In genomic region chr4:154517991-154518390, GRCm38 (mm10) we compare ENCODE assay signal across 28 mouse cellular contexts.
DNase-seq lines count a peak whose midpoint lies in the region; ATAC-seq and TF ChIP-seq lines count a peak whose summit lies in the region.
"Had no signal": no experiment of that assay in that cellular context is flagged by ENCODE, and none has a peak within 500 bp of the region (broad histone marks: within the 10 kb centered on the region; RNA-seq: fewer than 3 reads in every experiment).

No protein-coding gene starts in this region.

- no peak overlapping the region for H3K9ac ChIP-seq in heart, postnatal 0 days (replicated peaks; ENCODE audit: low read depth, low read length)
- H3K9ac ChIP-seq in midbrain, embryonic 13.5 days (replicated peaks): no peak overlapping the region
- H3K9ac ChIP-seq: limb, embryonic 13.5 days had no signal

- peaks cover 51% of the 10 kb centered on the region for H3K27me3 ChIP-seq in heart, embryonic 10.5 days (ENCODE audit: insufficient read depth, poor library complexity, severe bottlenecking)
- H3K27me3 ChIP-seq in heart, postnatal 0 days (ENCODE audit: control insufficient read depth, insufficient read depth, low read length): no peaks in the 10 kb centered on the region
- H3K27me3 ChIP-seq in midbrain, embryonic 10.5 days (ENCODE audit: low read depth, poor library complexity, severe bottlenecking): peaks cover 100% of the 10 kb centered on the region
- H3K27me3 ChIP-seq in midbrain, embryonic 13.5 days: peaks cover 69% of the 10 kb centered on the region
- H3K27me3 ChIP-seq: limb, embryonic 13.5 days had no signal

- H3K27ac ChIP-seq in heart, embryonic 10.5 days: peak overlapping the region; percentile 82
- H3K27ac ChIP-seq in heart, postnatal 0 days (ENCODE audit: low read depth): 0 out of 2 replicates have a peak overlapping the region, but pooled peaks have one; percentile 76
- peak overlapping the region; percentile 33 for H3K27ac ChIP-seq in midbrain, embryonic 10.5 days (replicated peaks)
- H3K27ac ChIP-seq in midbrain, embryonic 13.5 days: no peak overlapping the region
- H3K27ac ChIP-seq: hindbrain, embryonic 10.5 days; layer of hippocampus, adult 2 months; left cerebral cortex, adult 2 months; limb, embryonic 13.5 days had no signal

- WGBS in heart, embryonic 10.5 days: 56% methylated on average over 7 of the region's 7 CpGs
- WGBS in heart, postnatal 0 days: 64% methylated on average over 7 of the region's 7 CpGs
- WGBS in midbrain, embryonic 10.5 days: 87% methylated on average over 7 of the region's 7 CpGs
- WGBS in midbrain, embryonic 13.5 days: 79% methylated on average over 7 of the region's 7 CpGs

- no peaks in the 10 kb centered on the region for H3K9me3 ChIP-seq in heart, embryonic 10.5 days
- H3K9me3 ChIP-seq in heart, postnatal 0 days (replicated peaks; ENCODE audit: control insufficient read depth, low read length): no peaks in the 10 kb centered on the region
- no peaks in the 10 kb centered on the region for H3K9me3 ChIP-seq in midbrain, embryonic 10.5 days (replicated peaks)
- no peaks in the 10 kb centered on the region for H3K9me3 ChIP-seq in midbrain, embryonic 13.5 days
- H3K9me3 ChIP-seq: hindbrain, embryonic 10.5 days; limb, embryonic 13.5 days; megakaryocyte, embryonic 14.5 days had no signal

- TF ChIP-seq EP300 in heart, postnatal 0 days (IDR thresholded peaks at IDR 0.05; ENCODE audit: low read depth): no peak

- TF ChIP-seq CTCF in heart, postnatal 0 days (IDR thresholded peaks at IDR 0.05; ENCODE audit: low read depth): 0 out of 2 replicates have a peak, but pooled peaks have one; percentile 7

- DNase-seq in heart, embryonic 10.5 days (ENCODE audit: low spot score): no peak
- no peak for DNase-seq in heart, adult 8-10 months (ENCODE audit: low spot score)
- DNase-seq in heart, postnatal 0 days (ENCODE audit: low spot score): no peak
- DNase-seq in heart, adult 18-20 months: no peak
- DNase-seq in midbrain, embryonic 10.5 days (ENCODE audit: low spot score): no peak
- DNase-seq in cerebellum, adult 9-10 months: no peak
- DNase-seq: adrenal gland, postnatal 10 days; cerebellum, adult 8-10 months; cerebellum, postnatal 36 days; gastrocnemius, postnatal 25 days; kidney, adult 8-10 months; kidney, postnatal 25 days; lung, adult 18-20 months; lung, postnatal 4 days; midbrain, embryonic 14.5 days; thymus, adult 2 months; thymus, postnatal 4 days had no signal

- no peaks in the 10 kb centered on the region for H3K36me3 ChIP-seq in heart, embryonic 10.5 days
- H3K36me3 ChIP-seq in heart, postnatal 0 days (replicated peaks; ENCODE audit: control insufficient read depth, insufficient read depth, low read length): no peaks in the 10 kb centered on the region
- no peaks in the 10 kb centered on the region for H3K36me3 ChIP-seq in midbrain, embryonic 10.5 days
- H3K36me3 ChIP-seq in midbrain, embryonic 13.5 days: no peaks in the 10 kb centered on the region
- H3K36me3 ChIP-seq: hindbrain, embryonic 10.5 days had no signal

- no peak overlapping the region for H3K4me3 ChIP-seq in heart, embryonic 10.5 days
- H3K4me3 ChIP-seq in heart, postnatal 0 days (ENCODE audit: low read depth, low read length): no peak overlapping the region
- no peak overlapping the region for H3K4me3 ChIP-seq in midbrain, embryonic 10.5 days
- H3K4me3 ChIP-seq in midbrain, embryonic 13.5 days (replicated peaks): no peak overlapping the region
- H3K4me3 ChIP-seq: hindbrain, embryonic 10.5 days; layer of hippocampus, adult 2 months; left cerebral cortex, adult 2 months; limb, embryonic 13.5 days; megakaryocyte, embryonic 14.5 days had no signal

- peaks cover 87% of the 10 kb centered on the region for H3K4me1 ChIP-seq in heart, embryonic 10.5 days
- H3K4me1 ChIP-seq in heart, postnatal 0 days (ENCODE audit: control insufficient read depth, insufficient read depth): peaks cover 35% of the 10 kb centered on the region
- H3K4me1 ChIP-seq in midbrain, embryonic 10.5 days: peaks cover 57% of the 10 kb centered on the region
- peaks cover 24% of the 10 kb centered on the region for H3K4me1 ChIP-seq in midbrain, embryonic 13.5 days (replicated peaks)

- peak; percentile 31; the same call in 1 of the 2 replicates for ATAC-seq in heart, postnatal 0 days (ENCODE audit: insufficient read depth, low read depth)
- ATAC-seq in midbrain, embryonic 13.5 days: no peak
- ATAC-seq: CD4-positive, CD25-positive, alpha-beta regulatory T cell, adult 4 months; forebrain, embryonic 14.5 days; hindbrain, embryonic 16.5 days; lung, postnatal 0 days had no signal

- no peak overlapping the region for H3K4me2 ChIP-seq in heart, postnatal 0 days (ENCODE audit: low read depth, low read length)
- H3K4me2 ChIP-seq in midbrain, embryonic 13.5 days (replicated peaks): no peak overlapping the region
- H3K4me2 ChIP-seq: limb, embryonic 13.5 days; liver, embryonic 11.5 days had no signal
